Mouse (Mus musculus): ENCODE data around the gene Olfr164. TPM values are rescaled to one million over a fixed set of nuclear protein-coding genes. Genes with fewer than 3 reads are reported as not detected.

Olfr164 gene
- polyA plus RNA-seq (2014; fragmentation: Nextera tagmentation; extraction: Ambion mirVana) = not detected in 2 replicates

DNA sequence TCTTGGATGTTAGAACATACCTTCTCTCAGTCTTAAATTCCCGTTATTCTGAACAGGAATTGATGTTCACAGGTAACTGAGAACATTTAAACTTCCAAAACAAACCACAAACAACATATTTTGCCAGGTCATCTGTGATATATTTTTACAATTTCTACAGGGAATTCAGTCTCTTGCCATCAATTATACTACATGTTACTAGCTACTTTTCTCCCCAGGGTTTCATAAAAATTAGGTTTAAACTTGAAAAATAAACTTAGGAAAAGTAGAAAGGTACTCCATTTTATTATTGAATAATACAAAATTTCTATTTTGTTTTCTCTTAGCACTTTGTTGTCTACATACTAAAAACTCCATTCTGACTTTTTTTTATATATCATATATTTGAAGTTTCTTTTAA lies at the start of gene Olfr164:
TSS of gene Olfr164 (minus strand) at position 101 of the 400 bp plus-strand sequence.
- H3K4me3 ChIP-seq (ENCODE audit: low read depth, low read length) = no peak within 1 kb of the TSS
- no peaks in the 10 kb centered on the region for H3K36me3 ChIP-seq (ENCODE audit: control insufficient read depth, insufficient read depth, low read length)
- DNase-seq (ENCODE audit: low spot score) (no peak), ATAC-seq (ENCODE audit: low FRiP score) (no peak)
- no peak within 1 kb of the TSS for H3K9ac ChIP-seq (ENCODE audit: low read depth, low read length)
- H3K9me3 ChIP-seq (ENCODE audit: control insufficient read depth, low read length) = no peaks in the 10 kb centered on the region
- 51% methylated on average over 1 of the region's 1 CpGs for WGBS
- H3K27ac ChIP-seq (ENCODE audit: low read depth, low read length) = no peak within 1 kb of the TSS
- H3K4me2 ChIP-seq (replicated peaks; ENCODE audit: low read depth, low read length) = no peak within 1 kb of the TSS
- no peaks in the 10 kb centered on the region for H3K4me1 ChIP-seq (replicated peaks; ENCODE audit: control insufficient read depth, insufficient read depth, low read length)
- H3K27me3 ChIP-seq (ENCODE audit: control insufficient read depth, insufficient read depth, low read length) = no peaks in the 10 kb centered on the region

DNA sequence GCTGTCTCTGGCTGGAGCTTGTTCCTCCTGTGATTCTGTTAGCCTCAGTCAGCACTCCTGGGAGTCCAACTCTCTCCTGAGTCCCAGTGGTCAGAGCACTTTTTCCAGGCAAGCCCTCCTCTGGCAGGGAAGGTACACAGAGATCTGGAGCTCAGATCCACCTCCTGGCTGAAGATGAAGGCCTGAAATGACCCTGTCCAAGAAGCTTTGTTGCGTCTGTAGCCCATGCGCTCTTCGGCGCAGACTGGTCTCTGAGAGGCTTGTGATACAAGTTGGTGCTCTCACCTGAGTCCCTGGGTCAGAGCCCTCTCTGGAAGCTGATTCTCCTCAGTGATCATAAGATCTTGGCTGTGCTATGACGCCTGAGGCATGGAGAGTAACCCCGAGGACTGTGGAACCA lies 35.2 kb upstream of the Olfr164 start:
- H3K4me3 ChIP-seq (ENCODE audit: low read depth, low read length) = no peak overlapping the region
- no peak overlapping the region for H3K4me2 ChIP-seq (replicated peaks; ENCODE audit: low read depth, low read length)
- ATAC-seq (ENCODE audit: low FRiP score) = no peak
- H3K9ac ChIP-seq (ENCODE audit: low read depth, low read length) = no peak overlapping the region
- H3K4me1 ChIP-seq (replicated peaks; ENCODE audit: control insufficient read depth, insufficient read depth, low read length) = no peaks in the 10 kb centered on the region
- no peak overlapping the region for H3K27ac ChIP-seq (ENCODE audit: low read depth, low read length)
- WGBS = 90% methylated on average over 6 of the region's 6 CpGs
- DNase-seq (ENCODE audit: low spot score) = no peak
- H3K9me3 ChIP-seq (ENCODE audit: control insufficient read depth, low read length) = 0 out of 2 replicates have a peak, but pooled peaks cover 2% of the 10 kb centered on the region
- H3K36me3 ChIP-seq (ENCODE audit: control insufficient read depth, insufficient read depth, low read length) = no peaks in the 10 kb centered on the region
- no peaks in the 10 kb centered on the region for H3K27me3 ChIP-seq (ENCODE audit: control insufficient read depth, insufficient read depth, low read length)

DNA sequence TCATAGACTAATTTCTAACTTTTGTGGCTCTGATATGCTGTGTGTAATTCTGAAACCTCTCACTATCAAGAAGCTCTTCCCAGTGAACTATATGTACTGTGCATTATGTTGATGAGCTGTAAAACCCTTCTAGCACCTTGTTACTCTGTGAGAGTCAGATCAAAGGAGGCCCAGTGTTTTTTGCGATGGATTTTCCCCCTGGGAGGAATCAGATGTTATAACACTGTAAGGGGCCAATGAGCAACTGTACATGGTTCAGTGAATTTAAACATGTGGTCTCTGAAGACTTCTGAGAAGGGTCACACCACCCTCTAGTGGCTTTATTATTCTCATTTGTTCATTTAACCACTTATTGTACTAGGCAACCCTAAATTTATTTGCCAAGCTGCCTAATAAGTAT lies 50.6 kb downstream of the Olfr164 start:
- WGBS = 48% methylated on average over 1 of the region's 1 CpGs

DNA sequence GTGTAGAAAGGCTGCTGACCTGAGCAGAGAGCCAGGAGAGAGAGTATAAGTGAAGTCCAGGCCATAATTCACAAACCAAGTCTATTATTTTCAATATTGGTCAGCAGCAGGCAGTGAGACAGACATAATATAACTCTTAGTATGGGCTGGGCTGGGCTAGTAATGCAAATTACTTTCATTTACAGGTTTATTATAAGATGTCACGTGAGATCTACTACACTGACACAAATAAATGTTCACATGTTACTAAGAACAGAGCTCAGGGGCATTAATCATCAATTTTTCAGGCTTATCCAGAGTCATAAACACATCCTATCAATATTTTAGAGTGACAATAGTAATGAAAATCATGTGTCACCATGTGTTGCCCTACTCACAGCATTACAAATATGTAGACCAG lies 53.1 kb downstream of the Olfr164 start:
- ATAC-seq (ENCODE audit: low FRiP score) (no peak), DNase-seq (ENCODE audit: low spot score) (no peak)
- no peaks in the 10 kb centered on the region for H3K27me3 ChIP-seq (ENCODE audit: control insufficient read depth, insufficient read depth, low read length)
- H3K9me3 ChIP-seq (ENCODE audit: control insufficient read depth, low read length) = no peaks in the 10 kb centered on the region
- 73% methylated on average over 1 of the region's 1 CpGs for WGBS
- H3K4me1 ChIP-seq (replicated peaks; ENCODE audit: control insufficient read depth, insufficient read depth, low read length) = no peaks in the 10 kb centered on the region
- H3K27ac ChIP-seq (ENCODE audit: low read depth, low read length) = no peak overlapping the region
- no peak overlapping the region for H3K9ac ChIP-seq (ENCODE audit: low read depth, low read length)
- no peak overlapping the region for H3K4me3 ChIP-seq (ENCODE audit: low read depth, low read length)
- no peaks in the 10 kb centered on the region for H3K36me3 ChIP-seq (ENCODE audit: control insufficient read depth, insufficient read depth, low read length)
- no peak overlapping the region for H3K4me2 ChIP-seq (replicated peaks; ENCODE audit: low read depth, low read length)

More for the DNA sequence above, 50.6 kb downstream of the Olfr164 start:
- Histone ChIP-seq H3K9me3 (ENCODE audit: control insufficient read depth, low read length) (no peaks in the 10 kb centered on the region), H3K4me2 (replicated peaks; ENCODE audit: low read depth, low read length) (no peak overlapping the region), H3K4me3 (ENCODE audit: low read depth, low read length) (no peak overlapping the region), H3K9ac (ENCODE audit: low read depth, low read length) (no peak overlapping the region), H3K36me3 (ENCODE audit: control insufficient read depth, insufficient read depth, low read length) (no peaks in the 10 kb centered on the region), H3K27me3 (ENCODE audit: control insufficient read depth, insufficient read depth, low read length) (no peaks in the 10 kb centered on the region), H3K27ac (ENCODE audit: low read depth, low read length) (no peak overlapping the region), H3K4me1 (replicated peaks; ENCODE audit: control insufficient read depth, insufficient read depth, low read length) (no peaks in the 10 kb centered on the region)
- no peak for DNase-seq (ENCODE audit: low spot score)
- no peak for ATAC-seq (ENCODE audit: low FRiP score)

DNA sequence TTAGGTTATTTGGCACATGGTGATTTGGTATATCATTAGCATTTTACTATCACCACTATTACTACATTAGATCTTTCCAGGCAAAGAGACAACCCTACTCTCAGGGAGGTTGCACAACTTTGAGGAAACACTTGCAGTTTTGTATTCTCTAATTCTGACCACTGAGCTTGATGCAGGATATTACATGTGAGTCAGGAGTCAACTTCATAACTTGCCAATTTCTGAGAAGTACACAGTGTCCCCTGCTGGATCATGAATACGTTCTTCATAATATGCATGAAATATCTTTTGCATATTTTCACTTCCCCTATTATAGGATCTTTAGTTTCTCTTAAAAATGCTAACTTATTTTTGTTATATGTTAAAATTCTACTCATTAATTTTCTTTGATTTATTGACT lies 68.0 kb downstream of the Olfr164 start:
- H3K27me3 ChIP-seq (ENCODE audit: control insufficient read depth, insufficient read depth, low read length) = no peaks in the 10 kb centered on the region
- no peak for DNase-seq (ENCODE audit: low spot score)
- no peak for ATAC-seq (ENCODE audit: low FRiP score)
- H3K9me3 ChIP-seq (ENCODE audit: control insufficient read depth, low read length) = no peaks in the 10 kb centered on the region
- no peak overlapping the region for H3K4me2 ChIP-seq (replicated peaks; ENCODE audit: low read depth, low read length)
- WGBS = 77% methylated on average over 1 of the region's 1 CpGs
- H3K9ac ChIP-seq (ENCODE audit: low read depth, low read length) = no peak overlapping the region
- no peaks in the 10 kb centered on the region for H3K36me3 ChIP-seq (ENCODE audit: control insufficient read depth, insufficient read depth, low read length)
- no peak overlapping the region for H3K4me3 ChIP-seq (ENCODE audit: low read depth, low read length)
- H3K27ac ChIP-seq (ENCODE audit: low read depth, low read length) = no peak overlapping the region
- H3K4me1 ChIP-seq (replicated peaks; ENCODE audit: control insufficient read depth, insufficient read depth, low read length) = no peaks in the 10 kb centered on the region

DNA sequence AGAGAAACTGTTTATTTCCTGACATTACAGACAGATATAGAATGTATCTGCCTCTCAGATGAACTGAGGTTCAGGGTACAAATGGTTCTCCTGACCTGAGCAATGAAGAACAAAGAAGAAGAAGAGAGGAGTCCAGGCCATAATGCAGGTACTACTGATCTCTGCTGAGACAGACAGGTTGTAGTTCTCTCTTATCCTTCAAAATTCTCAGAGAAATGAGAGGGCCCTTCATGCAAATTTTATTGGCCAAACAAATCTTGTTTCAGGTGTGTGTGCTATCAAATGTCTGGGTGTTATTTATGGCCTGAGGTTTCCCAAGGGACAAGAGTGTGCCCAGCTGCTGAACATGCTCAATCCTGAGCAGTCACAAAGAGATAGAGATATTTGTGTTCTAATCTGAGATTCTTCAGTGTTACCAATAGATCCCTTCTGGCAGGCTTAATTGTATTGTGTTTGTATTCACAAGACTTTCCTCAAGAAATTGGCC lies 72.3 kb downstream of the Olfr164 start:
- no peak overlapping the region for H3K4me2 ChIP-seq (replicated peaks; ENCODE audit: low read depth, low read length)
- H3K4me1 ChIP-seq (replicated peaks; ENCODE audit: control insufficient read depth, insufficient read depth, low read length) = no peaks in the 10 kb centered on the region
- H3K27me3 ChIP-seq (ENCODE audit: control insufficient read depth, insufficient read depth, low read length) = no peaks in the 10 kb centered on the region
- H3K9me3 ChIP-seq (ENCODE audit: control insufficient read depth, low read length) = no peaks in the 10 kb centered on the region
- H3K36me3 ChIP-seq (ENCODE audit: control insufficient read depth, insufficient read depth, low read length) = no peaks in the 10 kb centered on the region
- no peak overlapping the region for H3K27ac ChIP-seq (ENCODE audit: low read depth, low read length)
- no peak overlapping the region for H3K4me3 ChIP-seq (ENCODE audit: low read depth, low read length)
- no peak for ATAC-seq (ENCODE audit: low FRiP score)
- DNase-seq (ENCODE audit: low spot score) = no peak
- H3K9ac ChIP-seq (ENCODE audit: low read depth, low read length) = no peak overlapping the region

DNA sequence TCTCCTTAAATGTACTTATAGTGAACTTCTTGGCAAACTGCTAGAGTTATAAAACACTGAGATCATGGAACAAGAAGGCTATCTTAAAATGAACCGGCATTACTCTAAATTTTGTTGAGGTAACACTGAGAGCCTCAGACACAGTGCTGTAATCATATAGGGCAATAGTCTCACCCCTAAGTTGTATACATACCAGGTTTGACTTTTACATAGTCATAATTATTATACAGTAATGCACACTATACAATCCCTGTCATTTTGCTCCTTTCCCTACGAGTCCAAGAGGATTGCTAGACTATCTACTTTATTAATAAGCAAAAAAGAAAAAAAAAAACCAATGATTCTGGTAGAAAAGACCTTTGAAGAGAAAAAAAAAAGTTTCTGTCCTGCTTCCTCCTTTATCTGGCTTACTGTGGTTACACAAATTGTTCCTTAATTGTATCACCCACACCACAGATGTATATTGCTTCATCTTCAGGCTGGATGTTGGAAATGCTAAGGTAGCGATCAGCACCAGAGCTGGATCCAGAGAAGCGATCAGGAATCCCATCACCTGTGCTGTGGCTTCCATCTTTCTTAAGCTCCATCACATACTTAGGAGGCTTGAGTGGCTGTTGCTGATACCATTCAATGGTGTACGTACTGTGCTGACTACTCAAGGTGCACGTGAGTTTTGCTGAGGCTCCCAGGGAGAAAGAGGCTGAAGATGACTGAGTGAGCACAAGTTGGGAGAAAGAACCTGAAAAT lies 72.9 kb downstream of the Olfr164 start:
- ATAC-seq (ENCODE audit: low FRiP score) (no peak), DNase-seq (ENCODE audit: low spot score) (no peak)
- no peaks in the 10 kb centered on the region for H3K27me3 ChIP-seq (ENCODE audit: control insufficient read depth, insufficient read depth, low read length)
- H3K4me2 ChIP-seq (replicated peaks; ENCODE audit: low read depth, low read length) = no peak overlapping the region
- H3K9ac ChIP-seq (ENCODE audit: low read depth, low read length) = no peak overlapping the region
- no peak overlapping the region for H3K27ac ChIP-seq (ENCODE audit: low read depth, low read length)
- WGBS = 88% methylated on average over 6 of the region's 6 CpGs
- no peak overlapping the region for H3K4me3 ChIP-seq (ENCODE audit: low read depth, low read length)
- no peaks in the 10 kb centered on the region for H3K36me3 ChIP-seq (ENCODE audit: control insufficient read depth, insufficient read depth, low read length)
- no peaks in the 10 kb centered on the region for H3K9me3 ChIP-seq (ENCODE audit: control insufficient read depth, low read length)
- H3K4me1 ChIP-seq (replicated peaks; ENCODE audit: control insufficient read depth, insufficient read depth, low read length) = no peaks in the 10 kb centered on the region

DNA sequence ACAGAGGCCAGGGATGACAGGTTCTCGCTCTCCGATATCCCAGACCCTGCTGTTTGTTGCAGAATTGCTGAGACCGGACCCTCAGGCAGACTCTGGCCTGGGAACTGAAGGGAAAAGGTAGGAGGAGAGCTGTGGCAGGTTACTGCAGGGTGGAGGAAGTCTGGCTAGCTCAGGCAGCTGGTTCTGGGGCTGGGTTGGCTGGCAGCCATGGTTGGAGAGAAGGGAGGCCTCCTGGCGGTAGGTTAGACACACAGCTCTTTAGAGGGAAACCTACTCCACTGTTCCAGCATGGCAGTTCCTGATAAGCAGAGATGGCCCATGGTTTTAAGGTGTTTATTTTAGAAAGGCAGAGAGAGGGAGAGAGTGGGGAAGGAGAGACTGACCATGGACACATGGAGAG lies 77.1 kb downstream of the Olfr164 start:
- ATAC-seq (ENCODE audit: low FRiP score) = no peak

More for the DNA sequence above, 77.1 kb downstream of the Olfr164 start:
- no peak overlapping the region for H3K27ac ChIP-seq (ENCODE audit: low read depth, low read length)
- no peaks in the 10 kb centered on the region for H3K9me3 ChIP-seq (ENCODE audit: control insufficient read depth, low read length)
- DNase-seq (ENCODE audit: low spot score) = no peak
- no peak overlapping the region for H3K4me3 ChIP-seq (ENCODE audit: low read depth, low read length)
- no peak overlapping the region for H3K4me2 ChIP-seq (replicated peaks; ENCODE audit: low read depth, low read length)
- H3K4me1 ChIP-seq (replicated peaks; ENCODE audit: control insufficient read depth, insufficient read depth, low read length) = no peaks in the 10 kb centered on the region
- H3K9ac ChIP-seq (ENCODE audit: low read depth, low read length) = no peak overlapping the region
- no peaks in the 10 kb centered on the region for H3K36me3 ChIP-seq (ENCODE audit: control insufficient read depth, insufficient read depth, low read length)
- H3K27me3 ChIP-seq (ENCODE audit: control insufficient read depth, insufficient read depth, low read length) = no peaks in the 10 kb centered on the region
- 86% methylated on average over 4 of the region's 4 CpGs for WGBS

Data from hindbrain, embryonic 11.5 days (tissue).